Mouse (Mus musculus) stomach, postnatal 0 days (tissue): ENCODE measurements at regions not wholly inside any gene's neighbourhood (a gene's known extent, or its start where the extent isn't known, plus 50 kb on each side); places are given as distances from the start of the nearest gene placed in this dataset.

Source experiments
- ATAC-seq: fragments of 200-750 bp; cut with Nextera tagmentation; 2 replicates; pipeline ENCODE4 v1.8.0; 2017; ENCODE audit not compliant: low FRiP score, low TSS enrichment
- DNase-seq: peaks from one replicate; pipeline ENCODE4 v3.0.0-alpha.2; 2016; ENCODE audit warnings: low spot score
- H3K27ac ChIP-seq: fragments of 300-500 bp; sonication (generic); replicated peaks from 2 replicates; pipeline ENCODE4 v1.5.1; 2014; ENCODE audit warnings: mild to moderate bottlenecking, control low read depth
- H3K27me3 ChIP-seq: fragments of 300-500 bp; sonication (generic); 2 replicates; pipeline ENCODE4 v1.6.1; 2014; ENCODE audit warnings: low read length; ENCODE audit not compliant: control insufficient read depth, insufficient read depth
- H3K36me3 ChIP-seq: fragments of 300-500 bp; sonication (generic); 2 replicates; pipeline ENCODE4 v1.6.1; 2014; ENCODE audit warnings: low read length, mixed read lengths; ENCODE audit not compliant: control insufficient read depth, insufficient read depth
- H3K4me1 ChIP-seq: fragments of 300-500 bp; sonication (generic); replicated peaks from 2 replicates; pipeline ENCODE4 v1.6.1; 2014; ENCODE audit warnings: antibody characterized with exemption; ENCODE audit not compliant: control insufficient read depth, insufficient read depth
- H3K4me2 ChIP-seq: fragments of 300-500 bp; sonication (generic); replicated peaks from 2 replicates; pipeline ENCODE4 v1.6.1; 2014; ENCODE audit warnings: low read depth, mild to moderate bottlenecking, control low read depth, moderate library complexity
- H3K4me3 ChIP-seq: fragments of 300-500 bp; sonication (generic); 2 replicates; pipeline ENCODE4 v1.5.1; 2014; ENCODE audit warnings: low read depth, low read length, control low read depth
- H3K9ac ChIP-seq: fragments of 300-500 bp; sonication (generic); 2 replicates; pipeline ENCODE4 v1.6.1; 2014; ENCODE audit warnings: mild to moderate bottlenecking, low read length, control low read depth, mixed read lengths
- H3K9me3 ChIP-seq: fragments of 300-500 bp; sonication (generic); 2 replicates; pipeline ENCODE4 v1.6.1; 2016; ENCODE audit warnings: low read length; ENCODE audit not compliant: control insufficient read depth
- CTCF ChIP-seq: IDR thresholded peaks from 2 replicates; pipeline ENCODE4 v1.5.1; 2016; ENCODE audit warnings: antibody characterized with exemption, low read depth, mild to moderate bottlenecking, moderate library complexity
- EP300 ChIP-seq: optimal IDR thresholded peaks from 2 replicates; pipeline ENCODE3; 2016; ENCODE audit warnings: antibody characterized with exemption
- WGBS: fragments of 180-500 bp; shearing (Covaris S2); extraction: QIAGEN DNeasy Blood & Tissue Kit; methylation state at CpG from one replicate; pipeline ENCODE4 v1.1.7; 2014; 5-methylcytosine and 5-hydroxymethylcytosine counted together

DNA sequence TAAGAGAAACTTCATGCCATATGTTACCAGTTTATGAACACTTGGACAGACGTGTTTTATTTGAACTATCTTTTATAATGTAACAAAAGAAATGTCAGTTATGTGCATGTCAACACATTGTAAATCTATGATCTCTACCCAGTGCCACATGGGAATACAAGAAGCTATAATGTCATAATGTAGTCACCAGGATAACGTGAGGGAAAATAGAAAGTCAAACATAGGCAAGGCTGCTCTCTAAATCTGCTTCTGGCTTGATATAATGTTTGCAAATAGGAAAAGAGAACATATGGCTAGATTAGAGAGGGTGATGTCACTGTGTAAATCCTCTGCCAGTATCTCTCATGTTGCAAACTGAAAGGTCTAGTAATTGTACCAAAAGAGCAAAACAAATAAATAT lies 408.1 kb upstream of the Adamts5 start:
- no peak overlapping the region for H3K4me3 ChIP-seq
- no peaks in the 10 kb centered on the region for H3K36me3 ChIP-seq
- DNase-seq (no peak), ATAC-seq (no peak)
- no peak overlapping the region for H3K9ac ChIP-seq
- no peaks in the 10 kb centered on the region for H3K9me3 ChIP-seq
- no peaks in the 10 kb centered on the region for H3K4me1 ChIP-seq
- 39% methylated on average over 2 of the region's 2 CpGs for WGBS
- TF ChIP-seq CTCF (no peak), EP300 (no peak)
- no peak overlapping the region for H3K27ac ChIP-seq
- no peak overlapping the region for H3K4me2 ChIP-seq
- H3K27me3 ChIP-seq, result no peaks in the 10 kb centered on the region

- WGBS, result 87% methylated on average over 2 of the region's 2 CpGs
Observed at GRCm38 (mm10) chr16:86303869-86304268, 402.2 kb upstream of the Adamts5 start.

DNA sequence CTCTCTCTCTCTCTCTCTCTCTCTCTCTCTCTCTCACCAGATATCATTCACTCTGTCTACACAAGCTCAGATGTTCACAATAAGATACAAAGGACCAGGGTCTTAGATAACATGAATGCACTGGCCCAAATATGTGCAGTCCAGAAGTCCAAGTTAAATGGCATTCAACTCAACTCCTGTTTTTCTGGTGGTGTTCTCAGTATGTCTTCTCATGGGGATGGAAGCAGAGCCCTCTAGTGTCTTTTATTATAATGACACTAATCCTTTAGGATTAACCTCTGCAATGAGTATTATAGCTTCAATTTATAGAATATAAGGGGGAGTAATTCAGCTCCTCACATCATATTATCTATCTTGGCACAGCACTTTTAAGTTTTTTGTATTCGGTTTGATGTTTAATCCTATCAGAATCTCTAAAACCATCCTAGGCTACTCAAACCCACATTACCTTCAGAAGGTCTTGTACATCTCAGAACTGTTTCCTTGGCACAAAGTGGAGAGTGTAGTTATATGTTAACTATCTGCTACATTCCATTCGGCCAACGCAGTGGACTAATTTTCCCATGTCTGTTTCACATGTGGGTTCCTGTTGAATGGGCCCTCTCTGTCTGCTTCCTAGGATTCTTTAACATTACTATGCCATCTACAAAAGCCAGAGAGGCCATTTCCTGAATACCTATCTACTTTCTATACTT lies 401.0 kb upstream of the Adamts5 start:
- H3K4me3 ChIP-seq, result no peak overlapping the region
- DNase-seq (no peak), ATAC-seq (no peak)
- H3K9ac ChIP-seq, result no peak overlapping the region
- H3K4me2 ChIP-seq, result no peak overlapping the region
- no peak overlapping the region for H3K27ac ChIP-seq
- no peaks in the 10 kb centered on the region for H3K9me3 ChIP-seq
- 62% methylated on average over 3 of the region's 3 CpGs for WGBS
- no peaks in the 10 kb centered on the region for H3K27me3 ChIP-seq
- no peaks in the 10 kb centered on the region for H3K4me1 ChIP-seq
- no peaks in the 10 kb centered on the region for H3K36me3 ChIP-seq
- TF ChIP-seq EP300 (no peak), CTCF (peak; percentile 72)

More at GRCm38 (mm10) chr16:86303869-86304268, 402.2 kb upstream of the Adamts5 start:
- no peaks in the 10 kb centered on the region for H3K36me3 ChIP-seq
- H3K4me2 ChIP-seq, result no peak overlapping the region
- H3K27me3 ChIP-seq, result no peaks in the 10 kb centered on the region
- H3K9me3 ChIP-seq, result no peaks in the 10 kb centered on the region
- TF ChIP-seq CTCF (no peak), EP300 (no peak)
- H3K27ac ChIP-seq, result no peak overlapping the region
- H3K9ac ChIP-seq, result no peak overlapping the region
- H3K4me1 ChIP-seq, result no peaks in the 10 kb centered on the region
- no peak for ATAC-seq
- H3K4me3 ChIP-seq, result no peak overlapping the region
- no peak for DNase-seq

GRCm38 (mm10) chr16:86294436-86294835 lies 392.8 kb upstream of the Adamts5 start:
- Histone ChIP-seq H3K36me3 (no peaks in the 10 kb centered on the region), H3K4me3 (no peak overlapping the region), H3K27me3 (no peaks in the 10 kb centered on the region), H3K4me1 (no peaks in the 10 kb centered on the region), H3K27ac (no peak overlapping the region), H3K9ac (no peak overlapping the region), H3K9me3 (no peaks in the 10 kb centered on the region), H3K4me2 (no peak overlapping the region)
- WGBS, result 84% methylated on average over 2 of the region's 2 CpGs
- TF ChIP-seq EP300 (no peak), CTCF (no peak)
- DNase-seq, result no peak
- no peak for ATAC-seq

DNA sequence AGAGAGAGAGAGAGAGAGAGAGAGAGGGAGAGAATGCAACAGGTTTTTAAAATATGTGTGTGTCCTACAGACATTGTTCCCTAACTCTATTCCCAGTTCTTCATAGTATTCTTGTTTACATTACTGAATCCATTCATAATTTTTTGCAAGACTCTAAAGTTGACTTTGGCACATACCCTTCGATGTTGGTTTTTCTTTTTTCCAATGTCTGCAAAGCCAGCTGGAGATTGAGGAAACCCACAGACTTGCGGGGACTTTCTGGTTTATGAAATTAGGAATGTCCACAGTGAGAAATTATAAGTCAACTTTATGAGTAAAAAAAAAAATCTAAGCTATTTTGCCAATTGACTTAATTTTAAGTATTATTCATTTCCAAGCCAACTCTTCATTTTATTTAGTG lies 379.7 kb upstream of the Adamts5 start:
- no peak for ATAC-seq
- Histone ChIP-seq H3K9me3 (no peaks in the 10 kb centered on the region), H3K4me3 (no peak overlapping the region), H3K9ac (no peak overlapping the region), H3K36me3 (no peaks in the 10 kb centered on the region), H3K27ac (no peak overlapping the region), H3K4me1 (no peaks in the 10 kb centered on the region), H3K27me3 (no peaks in the 10 kb centered on the region), H3K4me2 (no peak overlapping the region)
- 60% methylated on average over 2 of the region's 2 CpGs for WGBS
- TF ChIP-seq EP300, result no peak
- no peak for TF ChIP-seq CTCF
- DNase-seq, result no peak

- no peak for DNase-seq
- TF ChIP-seq CTCF (no peak), EP300 (no peak)
- no peak overlapping the region for H3K9ac ChIP-seq
- H3K4me3 ChIP-seq, result no peak overlapping the region
- no peaks in the 10 kb centered on the region for H3K36me3 ChIP-seq
- H3K4me1 ChIP-seq, result no peaks in the 10 kb centered on the region
- no peak overlapping the region for H3K4me2 ChIP-seq
- H3K9me3 ChIP-seq, result no peaks in the 10 kb centered on the region
- 88% methylated on average over 1 of the region's 1 CpGs for WGBS
- no peak overlapping the region for H3K27ac ChIP-seq
- ATAC-seq, result no peak
- no peaks in the 10 kb centered on the region for H3K27me3 ChIP-seq
Observed at GRCm38 (mm10) chr16:86277031-86277430, 375.4 kb upstream of the Adamts5 start.
